Mouse (Mus musculus): ENCODE measurements around the gene Ldb1. TPM values are rescaled to one million over a fixed set of nuclear protein-coding genes. Genes with fewer than 3 reads are reported as not detected.

Ldb1 gene
- total RNA-seq (2012; rRNA removed), result 56.9 and 63.1 TPM in 2 replicates
- 59.2 and 67.6 TPM in 2 replicates for total RNA-seq (2014; rRNA removed)
- 114 and 120 TPM in 2 replicates for polyA plus RNA-seq (2012; ENCODE audit: insufficient read length, low read depth)

GRCm38 (mm10) chr19:46044993-46045695 lies at the start of gene Ldb1:
Ldb1 (minus strand) TSS chr19:46045214.
- no peak for TF ChIP-seq ZNF384 (IDR thresholded peaks at IDR 0.05; ENCODE audit: low read depth, low read length)
- peak; percentile 13 for TF ChIP-seq TCF12 (IDR thresholded peaks at IDR 0.05; ENCODE audit: low read depth, low read length)
- TF ChIP-seq UBTF (IDR thresholded peaks at IDR 0.05; ENCODE audit: low read depth, low read length), result no peak
- peak; percentile 77; the same call in 1 of the 2 replicates for TF ChIP-seq MXI1 (IDR thresholded peaks at IDR 0.05; ENCODE audit: low read depth, low read length)
- no peak for TF ChIP-seq RCOR1 (conservative IDR thresholded peaks at IDR 0.05; ENCODE audit: low read depth, low read length)
- peak; percentile 61 for TF ChIP-seq NRF1 (IDR thresholded peaks at IDR 0.05; ENCODE audit: low read depth, low read length)
- TF ChIP-seq CHD1 (IDR thresholded peaks at IDR 0.05; ENCODE audit: low read depth, low read length), result no peak
- no peak for TF ChIP-seq ZC3H11A (IDR thresholded peaks at IDR 0.05; ENCODE audit: low read depth, low read length)
- peak; percentile 34; the same call in 1 of the 2 replicates for TF ChIP-seq MYC (IDR thresholded peaks at IDR 0.05; ENCODE audit: low read depth, low read length)
- TF ChIP-seq MAFK (IDR thresholded peaks at IDR 0.05; ENCODE audit: insufficient replicate concordance, low read length), result no peak
- TF ChIP-seq KAT2A (IDR thresholded peaks at IDR 0.05; ENCODE audit: insufficient replicate concordance, low read length), result 0 out of 2 replicates have a peak, but pooled peaks have one; percentile 3
- peak; percentile 9; the same call in 1 of the 2 replicates for TF ChIP-seq MEF2A (IDR thresholded peaks at IDR 0.05; ENCODE audit: borderline replicate concordance, low read depth, low read length)
- no peak for TF ChIP-seq HCFC1 (IDR thresholded peaks at IDR 0.05; ENCODE audit: low read depth, low read length)
- TF ChIP-seq ELF1 (IDR thresholded peaks at IDR 0.05; ENCODE audit: low read depth, low read length), result 0 out of 2 replicates have a peak, but pooled peaks have one; percentile 7
- TF ChIP-seq SIN3A (IDR thresholded peaks at IDR 0.05; ENCODE audit: low read length), result peak; percentile 21; the same call in 1 of the 2 replicates
- TF ChIP-seq POLR2A (IDR thresholded peaks at IDR 0.05; ENCODE audit: low read depth, low read length), result peak; percentile 68; the same call in 1 of the 2 replicates
- TF ChIP-seq USF1 (IDR thresholded peaks at IDR 0.05; ENCODE audit: low read depth, low read length), result no peak
- no peak for TF ChIP-seq USF2 (conservative IDR thresholded peaks at IDR 0.05; ENCODE audit: low read depth, low read length)
- peak; percentile 44; the same call in 1 of the 2 replicates for TF ChIP-seq BHLHE40 (IDR thresholded peaks at IDR 0.05; ENCODE audit: low read depth, low read length)
- 0 out of 2 replicates have a peak, but pooled peaks have one; percentile 13 for TF ChIP-seq ZMIZ1 (IDR thresholded peaks at IDR 0.05; ENCODE audit: low read depth, low read length)
- peak; percentile 23; the same call in 1 of the 2 replicates for TF ChIP-seq NELFE (IDR thresholded peaks at IDR 0.05; ENCODE audit: low read depth, low read length)
- no peak for TF ChIP-seq SMC3 (IDR thresholded peaks at IDR 0.05; ENCODE audit: low read depth, low read length)
- Histone ChIP-seq H3K27me3 (replicated peaks) (peaks cover 26% of the 10 kb centered on the region), H3K36me3 (replicated peaks in 1 of 2; ENCODE audit: control insufficient read depth in 1 of 2, insufficient read depth in 1 of 2, low read length in 1 of 2) (no peaks in the 10 kb centered on the region), H3K9me3 (replicated peaks; ENCODE audit: low read length) (no peaks in the 10 kb centered on the region), H3K4me3 (replicated peaks in 1 of 3; ENCODE audit: low read depth in 2 of 3, low read length in 2 of 3, poor library complexity in 1 of 3) (peak within 1 kb of the TSS; percentile 61 to 91 (median 84)), H3K27ac (ENCODE audit: insufficient read depth, low read depth) (peak within 1 kb of the TSS; percentile 27), H3K4me1 (ENCODE audit: control insufficient read depth in 1 of 2, insufficient read depth in 2 of 2) (peaks cover 2 to 34% of the 10 kb centered on the region in 2 experiments; a peak in 3 of 4 replicates), H3K79me2 (replicated peaks; ENCODE audit: control insufficient read depth, extremely low read depth, insufficient read depth, poor library complexity, severe bottlenecking) (peaks cover 27% of the 10 kb centered on the region), H3K9ac (ENCODE audit: insufficient read depth, low read depth) (peak within 1 kb of the TSS; percentile 81), H3K4me2 (ENCODE audit: insufficient read depth, low read depth, poor library complexity, severe bottlenecking) (peak within 1 kb of the TSS; percentile 96)
- dilution Hi-C loops (cut with MboI; ENCODE audit: extremely low pct_ligation_motif_present, extremely low pct_unique_long_range_greater_than_20kb, low sequenced_read_pairs), result no loop called here
- in situ Hi-C loops (cut with MboI; ENCODE audit: low pct_ligation_motif_present, low pct_unique_long_range_greater_than_20kb, low sequenced_read_pairs), result no loop called here
- peak; percentile 57 for DNase-seq (ENCODE audit: extremely low read depth)
